Mouse (Mus musculus): ENCODE measurements around the gene Creb1. TPM values are rescaled to one million over a fixed set of nuclear protein-coding genes. Genes with fewer than 3 reads are reported as not detected.
"Not testable (repeated sequence)": the region's sequence is repeated elsewhere in the genome, so short reads cannot be mapped to it uniquely, and the experiment has no call there.

Gene Creb1
- polyA plus RNA-seq, 1 experiment from 2014 or later = 36.4 TPM

DNA sequence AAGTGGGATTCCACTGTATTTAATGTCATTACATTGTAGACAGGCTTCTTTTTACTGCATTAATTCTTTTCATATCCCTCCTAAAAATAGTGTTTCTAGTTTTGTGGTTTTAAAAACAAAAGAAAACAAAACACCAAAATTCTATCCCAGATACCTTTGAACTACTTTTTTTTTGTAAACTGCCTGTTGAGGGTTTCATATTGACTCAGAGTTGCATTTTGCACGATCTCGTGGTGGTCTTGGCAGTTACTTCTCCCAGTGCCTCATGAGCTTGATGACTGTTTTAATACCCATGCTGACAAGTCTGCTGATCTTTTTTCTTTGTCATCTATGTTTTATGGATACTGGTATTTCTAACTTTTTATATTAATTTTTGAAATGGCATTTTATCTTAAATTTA lies 16.9 kb downstream of the Creb1 start:
- Histone ChIP-seq H3K4me3 (no peak overlapping the region), H3K36me3 (peaks cover 10% of the 10 kb centered on the region), H3K27me3 (no peaks in the 10 kb centered on the region), H3K9ac (no peak overlapping the region), H3K4me2 (no peak overlapping the region), H3K4me1 (no peaks in the 10 kb centered on the region), H3K9me3 (no peaks in the 10 kb centered on the region), H3K27ac (no peak overlapping the region)
- WGBS = 87% methylated on average over 2 of the region's 2 CpGs
- ATAC-seq (ENCODE audit: borderline replicate concordance, extremely low read depth, low FRiP score, low TSS enrichment) = no peak

DNA sequence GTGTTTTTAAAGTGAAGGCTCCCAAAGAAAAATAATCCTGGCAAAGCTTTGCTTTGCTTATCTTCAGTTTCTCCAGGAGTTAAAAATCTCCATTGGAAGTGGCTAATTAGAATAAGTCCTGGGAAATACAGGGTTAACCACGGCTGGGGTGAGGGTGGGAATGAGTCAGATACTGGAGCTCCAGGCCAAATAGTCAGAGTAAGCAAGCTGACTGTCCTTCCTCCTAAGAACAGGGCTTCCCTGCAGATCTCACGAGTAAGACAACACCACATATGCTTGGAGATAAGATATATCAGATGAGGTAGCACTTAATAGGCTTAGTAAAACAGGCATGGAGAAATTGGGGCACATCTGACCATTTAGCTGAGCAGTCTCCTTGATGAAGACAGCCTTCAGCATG lies 19.5 kb downstream of the Creb1 start:
- no peak for ATAC-seq (ENCODE audit: borderline replicate concordance, extremely low read depth, low FRiP score, low TSS enrichment)
- no peak overlapping the region for H3K27ac ChIP-seq
- no peaks in the 10 kb centered on the region for H3K9me3 ChIP-seq
- H3K4me2 ChIP-seq = no peak overlapping the region
- no peaks in the 10 kb centered on the region for H3K4me1 ChIP-seq
- no peaks in the 10 kb centered on the region for H3K27me3 ChIP-seq
- 49% methylated on average over 2 of the region's 2 CpGs for WGBS
- H3K4me3 ChIP-seq = no peak overlapping the region
- peaks cover 21% of the 10 kb centered on the region for H3K36me3 ChIP-seq
- H3K9ac ChIP-seq = no peak overlapping the region

DNA sequence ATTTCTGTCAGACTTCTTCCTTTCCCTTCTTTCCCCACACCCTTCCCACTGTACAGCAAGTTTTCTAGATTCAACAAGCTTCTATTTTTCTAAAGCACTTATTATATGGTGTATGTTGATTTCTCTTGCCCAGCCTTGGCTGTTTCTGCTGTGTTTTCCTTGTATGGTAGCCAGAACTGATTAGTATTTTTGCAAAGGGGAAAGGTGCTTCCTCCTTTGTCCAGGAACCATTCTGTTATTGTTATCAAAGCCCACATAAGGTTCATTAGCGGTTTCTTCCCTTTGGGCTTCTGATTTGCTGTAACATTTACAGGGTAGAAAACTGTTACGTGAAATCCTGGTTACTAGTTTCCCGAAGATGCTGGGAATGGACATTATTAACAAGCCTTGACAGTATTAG lies 27.7 kb downstream of the Creb1 start:
- Histone ChIP-seq H3K4me2 (no peak overlapping the region), H3K27me3 (no peaks in the 10 kb centered on the region), H3K9ac (no peak overlapping the region), H3K4me1 (no peaks in the 10 kb centered on the region), H3K4me3 (no peak overlapping the region), H3K27ac (no peak overlapping the region), H3K9me3 (no peaks in the 10 kb centered on the region), H3K36me3 (peaks cover 15% of the 10 kb centered on the region; the same call in 1 of the 2 replicates)
- 85% methylated on average over 3 of the region's 3 CpGs for WGBS
- no peak for ATAC-seq (ENCODE audit: borderline replicate concordance, extremely low read depth, low FRiP score, low TSS enrichment)

DNA sequence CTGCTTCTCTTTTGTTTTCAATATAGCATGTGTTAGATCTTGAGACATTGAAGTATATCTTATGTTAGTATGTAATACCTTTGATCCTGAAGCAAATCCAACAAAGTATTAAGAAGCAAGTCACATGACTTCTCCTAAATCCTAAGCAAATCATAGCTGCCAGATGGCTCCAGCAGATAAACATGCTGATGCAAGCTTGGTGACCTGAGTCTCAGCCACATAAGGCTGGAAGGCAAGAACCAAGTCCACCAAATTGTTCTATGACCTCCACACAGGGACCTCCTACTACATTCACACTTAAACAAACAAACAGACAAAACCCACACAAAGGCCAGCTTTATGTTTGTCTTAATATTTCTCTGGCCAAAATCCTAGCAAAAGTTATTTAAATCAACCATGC lies 35.8 kb downstream of the Creb1 start:
- ATAC-seq (ENCODE audit: borderline replicate concordance, extremely low read depth, low FRiP score, low TSS enrichment) = no peak
- no peak overlapping the region for H3K27ac ChIP-seq
- H3K27me3 ChIP-seq = no peaks in the 10 kb centered on the region
- H3K4me1 ChIP-seq = no peaks in the 10 kb centered on the region
- H3K9me3 ChIP-seq = no peaks in the 10 kb centered on the region
- H3K36me3 ChIP-seq = peaks cover 22% of the 10 kb centered on the region; the same call in 1 of the 2 replicates
- no peak overlapping the region for H3K4me2 ChIP-seq
- H3K4me3 ChIP-seq = no peak overlapping the region
- no peak overlapping the region for H3K9ac ChIP-seq

DNA sequence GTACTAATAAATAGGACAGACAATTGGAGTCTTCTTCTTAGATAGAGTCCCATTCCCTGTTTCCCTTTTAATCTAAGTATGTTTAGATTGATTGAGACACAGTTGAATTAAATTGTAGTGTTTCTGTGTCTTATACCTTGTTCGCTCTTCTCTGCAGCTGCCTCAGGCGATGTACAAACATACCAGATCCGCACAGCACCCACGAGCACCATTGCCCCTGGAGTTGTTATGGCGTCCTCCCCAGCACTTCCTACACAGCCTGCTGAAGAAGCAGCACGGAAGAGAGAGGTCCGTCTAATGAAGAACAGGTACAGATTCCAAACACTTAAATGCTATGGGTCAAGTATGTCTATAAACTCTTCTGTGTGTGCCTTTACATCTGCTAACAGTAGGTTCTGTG lies 43.6 kb downstream of the Creb1 start:
- 85% methylated on average over 7 of the region's 7 CpGs for WGBS
- peaks cover 23% of the 10 kb centered on the region for H3K36me3 ChIP-seq
- no peak for ATAC-seq (ENCODE audit: borderline replicate concordance, extremely low read depth, low FRiP score, low TSS enrichment)

DNA sequence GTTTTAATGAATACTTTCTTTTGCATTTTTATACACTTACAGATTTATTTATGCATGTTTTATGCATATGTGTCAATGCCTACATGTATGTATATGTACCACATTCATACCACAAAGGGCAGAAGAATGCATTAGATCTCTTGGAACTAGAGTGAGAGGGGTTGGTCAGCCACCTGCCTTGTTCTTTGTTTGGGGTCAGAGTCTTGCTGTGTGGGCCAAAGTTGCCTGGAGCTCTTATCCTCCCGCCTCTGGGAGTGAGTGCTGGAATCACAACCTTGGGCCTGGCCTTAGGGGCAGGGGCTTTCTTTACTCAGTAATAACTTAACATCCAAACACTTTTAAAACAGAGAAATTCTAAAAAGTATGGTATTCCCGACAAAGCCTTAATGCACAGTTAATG lies 44.3 kb downstream of the Creb1 start:
- Histone ChIP-seq H3K4me2 (no peak overlapping the region), H3K9ac (no peak overlapping the region), H3K9me3 (no peaks in the 10 kb centered on the region), H3K4me3 (no peak overlapping the region), H3K36me3 (peaks cover 30% of the 10 kb centered on the region), H3K27ac (no peak overlapping the region), H3K27me3 (no peaks in the 10 kb centered on the region), H3K4me1 (no peaks in the 10 kb centered on the region)
- no peak for ATAC-seq (ENCODE audit: borderline replicate concordance, extremely low read depth, low FRiP score, low TSS enrichment)
- 85% methylated on average over 2 of the region's 2 CpGs for WGBS

More for the DNA sequence above, 43.6 kb downstream of the Creb1 start:
- H3K4me1 ChIP-seq = no peaks in the 10 kb centered on the region
- H3K4me3 ChIP-seq = no peak overlapping the region
- H3K9ac ChIP-seq = no peak overlapping the region
- no peak overlapping the region for H3K4me2 ChIP-seq
- H3K27ac ChIP-seq = no peak overlapping the region
- no peaks in the 10 kb centered on the region for H3K27me3 ChIP-seq
- no peaks in the 10 kb centered on the region for H3K9me3 ChIP-seq

DNA sequence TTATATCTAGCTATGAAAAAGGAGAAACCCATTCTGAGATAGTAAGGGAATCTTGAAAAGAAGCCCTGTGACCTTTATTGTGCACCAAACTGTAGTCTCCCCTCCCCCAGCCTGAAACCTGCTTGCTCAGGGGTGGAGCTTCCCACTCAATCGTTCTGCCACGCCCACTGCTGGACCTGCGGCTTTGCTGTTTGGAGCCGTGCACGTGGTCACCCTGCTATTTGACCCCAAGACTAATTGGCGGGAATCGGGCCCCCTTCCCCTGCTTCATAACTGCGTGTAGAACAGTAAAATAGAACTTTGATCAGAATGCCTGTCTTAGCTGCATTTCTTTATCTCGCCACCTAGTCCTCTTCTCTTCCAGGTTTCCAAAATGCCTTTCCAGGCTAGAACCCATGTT lies 45.5 kb downstream of the Creb1 start:
- not testable (repeated sequence) for H3K9me3 ChIP-seq; H3K9ac ChIP-seq; ATAC-seq (ENCODE audit: borderline replicate concordance, extremely low read depth, low FRiP score, low TSS enrichment); H3K4me3 ChIP-seq; H3K4me1 ChIP-seq; H3K27me3 ChIP-seq; H3K4me2 ChIP-seq; H3K27ac ChIP-seq
- 64% methylated on average over 9 of the region's 9 CpGs for WGBS
- peaks cover 35% of the 10 kb centered on the region for H3K36me3 ChIP-seq

DNA sequence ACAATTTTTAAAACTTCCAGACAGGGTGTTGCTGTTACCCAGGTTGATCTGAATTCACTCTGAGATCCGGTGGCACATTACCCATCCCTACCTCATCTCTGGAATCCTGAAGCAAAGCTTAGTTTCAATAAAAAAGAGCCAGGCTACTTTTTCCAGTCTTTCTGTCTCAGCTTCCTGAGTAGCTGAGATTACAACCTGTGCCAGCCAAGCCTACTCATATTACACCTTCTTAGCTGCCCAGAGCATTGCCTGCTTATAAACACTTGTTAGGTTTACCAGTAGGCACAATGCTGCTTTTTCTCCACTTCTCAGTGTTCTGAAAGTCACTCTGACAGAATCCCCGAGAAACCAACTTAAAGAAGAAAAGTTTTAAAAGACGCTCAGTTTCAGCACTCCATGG lies 46.4 kb downstream of the Creb1 start:
- Histone ChIP-seq H3K9me3 (no peaks in the 10 kb centered on the region), H3K4me2 (no peak overlapping the region), H3K27me3 (no peaks in the 10 kb centered on the region), H3K36me3 (peaks cover 35% of the 10 kb centered on the region), H3K27ac (no peak overlapping the region), H3K9ac (no peak overlapping the region), H3K4me3 (no peak overlapping the region), H3K4me1 (no peaks in the 10 kb centered on the region)
- WGBS = 92% methylated on average over 3 of the region's 3 CpGs
- no peak for ATAC-seq (ENCODE audit: borderline replicate concordance, extremely low read depth, low FRiP score, low TSS enrichment)

DNA sequence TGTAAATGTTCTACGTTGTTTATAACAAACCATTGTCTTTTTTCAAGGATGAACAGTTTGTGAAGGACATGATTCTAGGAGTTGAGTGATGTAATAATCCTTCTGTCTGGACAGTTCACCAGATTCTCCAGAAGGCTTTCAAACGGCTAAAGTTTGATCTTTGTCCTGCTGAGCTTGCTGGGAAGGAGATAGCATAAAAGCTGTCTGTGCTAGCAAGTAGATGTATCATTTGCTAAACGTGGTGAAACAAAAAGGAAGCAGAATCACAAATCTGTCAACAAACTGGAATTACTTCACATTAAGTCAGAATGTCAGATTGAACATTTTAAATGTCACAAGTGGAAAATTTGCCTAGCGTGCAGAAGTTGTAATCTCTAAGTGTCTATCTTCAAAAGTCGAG lies 66.5 kb downstream of the Creb1 start:
- Histone ChIP-seq H3K4me2 (no peak overlapping the region), H3K27me3 (no peaks in the 10 kb centered on the region), H3K4me3 (no peak overlapping the region), H3K36me3 (peaks cover 4% of the 10 kb centered on the region; the same call in 1 of the 2 replicates), H3K27ac (no peak overlapping the region), H3K4me1 (no peaks in the 10 kb centered on the region), H3K9ac (no peak overlapping the region), H3K9me3 (no peaks in the 10 kb centered on the region)
- no peak for ATAC-seq (ENCODE audit: borderline replicate concordance, extremely low read depth, low FRiP score, low TSS enrichment)
- WGBS = 48% methylated on average over 5 of the region's 5 CpGs

DNA sequence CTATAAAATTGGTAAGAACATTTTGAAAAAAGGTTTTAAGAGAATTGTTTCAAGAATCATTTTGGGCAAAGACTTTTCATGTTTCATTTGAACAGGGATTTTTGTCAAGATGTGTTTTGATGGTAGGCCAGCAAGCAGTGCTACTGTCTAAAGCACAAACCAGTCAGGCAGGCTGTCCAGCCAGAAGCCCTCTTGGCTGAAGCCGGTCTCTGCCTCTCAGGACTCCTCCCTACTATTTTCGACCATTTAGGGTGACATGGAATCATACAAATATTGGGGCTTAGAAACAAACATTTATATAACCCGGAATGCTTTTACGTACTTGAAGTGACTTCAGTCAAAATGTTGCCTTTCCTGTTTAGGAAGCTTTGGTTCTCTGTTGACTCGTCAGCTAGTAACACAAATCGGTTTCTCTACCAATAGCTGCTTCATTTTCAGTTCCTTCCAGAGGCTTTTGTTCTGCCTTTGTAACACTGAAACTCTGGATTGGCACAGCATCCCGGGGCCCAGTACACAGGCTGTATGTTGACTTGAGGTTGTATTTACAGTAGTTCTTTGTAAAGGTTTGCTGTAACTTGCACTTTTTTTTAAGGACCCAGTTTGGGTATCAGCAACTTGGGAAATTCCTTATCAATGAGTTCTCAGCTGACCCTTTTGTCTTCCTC lies 68.1 kb downstream of the Creb1 start:
- Histone ChIP-seq H3K9me3 (no peaks in the 10 kb centered on the region), H3K4me2 (no peak overlapping the region), H3K4me1 (no peaks in the 10 kb centered on the region), H3K27me3 (no peaks in the 10 kb centered on the region), H3K36me3 (peaks cover 4% of the 10 kb centered on the region; the same call in 1 of the 2 replicates), H3K4me3 (no peak overlapping the region), H3K9ac (no peak overlapping the region), H3K27ac (0 out of 2 replicates have a peak overlapping the region, but pooled peaks have one; percentile 8)
- no peak for ATAC-seq (ENCODE audit: borderline replicate concordance, extremely low read depth, low FRiP score, low TSS enrichment)
- 67% methylated on average over 7 of the region's 7 CpGs for WGBS

DNA sequence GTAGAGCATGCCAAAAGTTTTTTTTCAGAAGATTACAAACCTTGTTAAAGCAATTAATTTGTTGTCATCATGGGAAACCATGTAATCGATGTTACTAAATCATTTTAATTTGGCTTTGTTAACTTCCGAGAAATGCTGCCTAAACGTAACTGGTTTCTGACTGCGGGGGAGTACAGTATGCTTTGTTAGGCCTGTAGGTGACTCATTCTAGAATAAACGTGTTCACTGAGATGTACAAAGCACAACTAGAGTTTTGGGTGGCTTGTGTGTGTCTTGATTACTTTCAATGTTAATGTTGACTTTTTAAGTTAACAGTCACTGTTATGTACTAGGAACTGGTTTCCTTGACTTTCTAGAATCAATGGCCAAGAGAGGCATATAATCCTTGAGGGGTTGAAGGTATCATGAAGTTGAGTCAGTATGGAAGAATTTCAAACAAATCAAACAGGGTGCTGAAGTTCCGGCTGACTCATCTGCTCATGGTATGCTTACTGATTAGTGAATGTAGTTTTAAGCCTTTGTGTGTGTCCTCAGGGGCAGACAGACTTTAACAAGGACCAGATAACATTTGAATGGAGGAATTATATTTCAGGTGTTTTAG lies 68.9 kb downstream of the Creb1 start:
- H3K4me1 ChIP-seq = no peaks in the 10 kb centered on the region
- no peak overlapping the region for H3K9ac ChIP-seq
- H3K4me2 ChIP-seq = no peak overlapping the region
- ATAC-seq (ENCODE audit: borderline replicate concordance, extremely low read depth, low FRiP score, low TSS enrichment) = no peak
- H3K4me3 ChIP-seq = no peak overlapping the region
- H3K27ac ChIP-seq = no peak overlapping the region
- H3K9me3 ChIP-seq = no peaks in the 10 kb centered on the region
- WGBS = 78% methylated on average over 6 of the region's 6 CpGs
- H3K27me3 ChIP-seq = no peaks in the 10 kb centered on the region
- peaks cover 4% of the 10 kb centered on the region; the same call in 1 of the 2 replicates for H3K36me3 ChIP-seq

DNA sequence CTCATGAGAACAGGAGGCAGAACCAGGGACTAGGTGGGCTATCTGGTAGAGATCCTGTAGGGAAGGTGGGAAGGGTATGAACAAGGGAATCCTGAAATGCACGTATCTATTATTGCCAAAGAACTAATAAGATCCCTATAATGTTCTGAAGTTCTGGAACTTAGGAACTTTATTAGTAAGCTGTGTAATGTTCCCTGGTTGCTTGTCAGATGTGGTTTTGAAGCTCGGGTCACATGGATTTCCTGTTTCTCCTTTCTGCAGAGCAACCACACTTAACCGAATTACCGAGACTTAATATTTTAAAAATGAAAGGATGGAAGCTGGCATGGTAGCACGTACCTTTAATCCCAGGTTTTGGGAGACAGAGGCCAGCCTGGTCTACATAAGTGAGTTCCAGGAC lies 70.9 kb downstream of the Creb1 start:
- no peak for ATAC-seq (ENCODE audit: borderline replicate concordance, extremely low read depth, low FRiP score, low TSS enrichment)

More for the DNA sequence above, 70.9 kb downstream of the Creb1 start:
- no peak overlapping the region for H3K9ac ChIP-seq
- no peaks in the 10 kb centered on the region for H3K4me1 ChIP-seq
- no peak overlapping the region for H3K4me2 ChIP-seq
- 87% methylated on average over 5 of the region's 5 CpGs for WGBS
- no peaks in the 10 kb centered on the region for H3K27me3 ChIP-seq
- H3K36me3 ChIP-seq = peaks cover 10% of the 10 kb centered on the region; the same call in 1 of the 2 replicates
- no peak overlapping the region for H3K27ac ChIP-seq
- no peaks in the 10 kb centered on the region for H3K9me3 ChIP-seq
- H3K4me3 ChIP-seq = no peak overlapping the region
